Mouse (Mus musculus): ENCODE data around the gene Ankrd31. TPM values are rescaled to one million over a fixed set of nuclear protein-coding genes. Genes with fewer than 3 reads are reported as not detected.

Ankrd31 gene
- total and polyA plus RNA-seq, 2 experiments from 2014 or later = not detected

- ATAC-seq (ENCODE audit: insufficient read depth, low read depth) = no peak
- no peaks in the 10 kb centered on the region for H3K4me1 ChIP-seq (ENCODE audit: control insufficient read depth, insufficient read depth)
Observed at GRCm38 (mm10) chr13:96795301-96795700, 47.2 kb downstream of the Ankrd31 start.

GRCm38 (mm10) chr13:96797500-96797899 is 49.4 kb downstream of the Ankrd31 start:
- no peaks in the 10 kb centered on the region for H3K9me3 ChIP-seq (replicated peaks; ENCODE audit: control insufficient read depth, low read length)
- TF ChIP-seq CTCF (IDR thresholded peaks at IDR 0.05; ENCODE audit: low read depth) (no peak), EP300 (IDR thresholded peaks at IDR 0.05; ENCODE audit: low read depth) (no peak)
- H3K4me3 ChIP-seq (ENCODE audit: low read depth, low read length) = no peak overlapping the region
- H3K4me1 ChIP-seq (ENCODE audit: control insufficient read depth, insufficient read depth) = no peaks in the 10 kb centered on the region
- no peaks in the 10 kb centered on the region for H3K36me3 ChIP-seq (replicated peaks; ENCODE audit: control insufficient read depth, insufficient read depth, low read length)
- H3K27me3 ChIP-seq (ENCODE audit: control insufficient read depth, insufficient read depth, low read length) = no peaks in the 10 kb centered on the region
- DNase-seq (ENCODE audit: low spot score) (no peak), ATAC-seq (ENCODE audit: insufficient read depth, low read depth) (no peak)
- H3K9ac ChIP-seq (replicated peaks; ENCODE audit: low read depth, low read length) = no peak overlapping the region
- 9% methylated on average over 2 of the region's 2 CpGs for WGBS
- H3K4me2 ChIP-seq (ENCODE audit: low read depth, low read length) = no peak overlapping the region
- H3K27ac ChIP-seq (ENCODE audit: low read depth) = no peak overlapping the region

More at GRCm38 (mm10) chr13:96795301-96795700, 47.2 kb downstream of the Ankrd31 start:
- Histone ChIP-seq H3K4me3 (ENCODE audit: low read depth, low read length) (no peak overlapping the region), H3K4me2 (ENCODE audit: low read depth, low read length) (no peak overlapping the region), H3K27me3 (ENCODE audit: control insufficient read depth, insufficient read depth, low read length) (no peaks in the 10 kb centered on the region), H3K36me3 (replicated peaks; ENCODE audit: control insufficient read depth, insufficient read depth, low read length) (no peaks in the 10 kb centered on the region), H3K9me3 (replicated peaks; ENCODE audit: control insufficient read depth, low read length) (no peaks in the 10 kb centered on the region), H3K27ac (ENCODE audit: low read depth) (no peak overlapping the region), H3K9ac (replicated peaks; ENCODE audit: low read depth, low read length) (no peak overlapping the region)
- DNase-seq (ENCODE audit: low spot score) = no peak
- 84% methylated on average over 3 of the region's 3 CpGs for WGBS
- no peak for TF ChIP-seq EP300 (IDR thresholded peaks at IDR 0.05; ENCODE audit: low read depth)
- no peak for TF ChIP-seq CTCF (IDR thresholded peaks at IDR 0.05; ENCODE audit: low read depth)

GRCm38 (mm10) chr13:96849752-96850151 is 101.7 kb downstream of the Ankrd31 start:
- Histone ChIP-seq H3K27me3 (ENCODE audit: control insufficient read depth, insufficient read depth, low read length) (no peaks in the 10 kb centered on the region), H3K4me2 (ENCODE audit: low read depth, low read length) (no peak overlapping the region), H3K27ac (ENCODE audit: low read depth) (no peak overlapping the region), H3K4me1 (ENCODE audit: control insufficient read depth, insufficient read depth) (no peaks in the 10 kb centered on the region), H3K9ac (replicated peaks; ENCODE audit: low read depth, low read length) (no peak overlapping the region), H3K4me3 (ENCODE audit: low read depth, low read length) (no peak overlapping the region), H3K36me3 (replicated peaks; ENCODE audit: control insufficient read depth, insufficient read depth, low read length) (no peaks in the 10 kb centered on the region), H3K9me3 (replicated peaks; ENCODE audit: control insufficient read depth, low read length) (no peaks in the 10 kb centered on the region)
- TF ChIP-seq CTCF (IDR thresholded peaks at IDR 0.05; ENCODE audit: low read depth) (no peak), EP300 (IDR thresholded peaks at IDR 0.05; ENCODE audit: low read depth) (no peak)
- DNase-seq (ENCODE audit: low spot score) = no peak
- WGBS = 63% methylated on average over 1 of the region's 1 CpGs
- ATAC-seq (ENCODE audit: insufficient read depth, low read depth) = no peak

- no peak overlapping the region for H3K9ac ChIP-seq (replicated peaks; ENCODE audit: low read depth, low read length)
- 9% methylated on average over 2 of the region's 2 CpGs for WGBS
- DNase-seq (ENCODE audit: low spot score) = no peak
Observed at GRCm38 (mm10) chr13:96852133-96852532, 104.1 kb downstream of the Ankrd31 start.

DNA sequence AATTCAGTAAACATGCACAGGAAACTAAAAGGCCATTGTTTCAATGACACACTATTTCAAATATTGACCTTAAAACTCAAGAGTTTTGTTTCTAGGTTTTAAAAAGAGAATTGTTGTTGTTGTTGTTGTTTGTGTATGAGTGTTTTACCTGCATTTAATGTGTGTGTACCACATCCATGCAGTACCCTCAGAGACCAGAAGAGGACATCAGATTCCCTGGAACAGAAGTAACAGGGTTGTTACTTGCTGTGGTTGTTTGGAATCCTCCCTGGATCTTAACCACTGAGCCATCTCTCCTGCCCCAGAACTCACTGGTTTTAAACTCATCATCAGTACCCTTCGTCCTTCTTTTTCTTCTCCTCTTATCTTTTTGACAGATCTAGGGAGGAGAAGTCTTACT is 105.2 kb downstream of the Ankrd31 start:
- Histone ChIP-seq H3K4me1 (ENCODE audit: control insufficient read depth, insufficient read depth) (no peaks in the 10 kb centered on the region), H3K9me3 (replicated peaks; ENCODE audit: control insufficient read depth, low read length) (no peaks in the 10 kb centered on the region), H3K9ac (replicated peaks; ENCODE audit: low read depth, low read length) (no peak overlapping the region), H3K36me3 (replicated peaks; ENCODE audit: control insufficient read depth, insufficient read depth, low read length) (no peaks in the 10 kb centered on the region), H3K27me3 (ENCODE audit: control insufficient read depth, insufficient read depth, low read length) (no peaks in the 10 kb centered on the region), H3K4me2 (ENCODE audit: low read depth, low read length) (no peak overlapping the region), H3K4me3 (ENCODE audit: low read depth, low read length) (no peak overlapping the region), H3K27ac (ENCODE audit: low read depth) (no peak overlapping the region)
- no peak for TF ChIP-seq EP300 (IDR thresholded peaks at IDR 0.05; ENCODE audit: low read depth)
- peak; percentile 47 for TF ChIP-seq CTCF (IDR thresholded peaks at IDR 0.05; ENCODE audit: low read depth)
- no peak for ATAC-seq (ENCODE audit: insufficient read depth, low read depth)
- WGBS = 56% methylated on average over 1 of the region's 1 CpGs
- DNase-seq (ENCODE audit: low spot score) = no peak

More at GRCm38 (mm10) chr13:96852133-96852532, 104.1 kb downstream of the Ankrd31 start:
- Histone ChIP-seq H3K4me2 (ENCODE audit: low read depth, low read length) (no peak overlapping the region), H3K27ac (ENCODE audit: low read depth) (no peak overlapping the region), H3K4me1 (ENCODE audit: control insufficient read depth, insufficient read depth) (no peaks in the 10 kb centered on the region), H3K9me3 (replicated peaks; ENCODE audit: control insufficient read depth, low read length) (no peaks in the 10 kb centered on the region), H3K27me3 (ENCODE audit: control insufficient read depth, insufficient read depth, low read length) (no peaks in the 10 kb centered on the region), H3K36me3 (replicated peaks; ENCODE audit: control insufficient read depth, insufficient read depth, low read length) (no peaks in the 10 kb centered on the region), H3K4me3 (ENCODE audit: low read depth, low read length) (no peak overlapping the region)
- TF ChIP-seq EP300 (IDR thresholded peaks at IDR 0.05; ENCODE audit: low read depth) (no peak), CTCF (IDR thresholded peaks at IDR 0.05; ENCODE audit: low read depth) (no peak)
- no peak for ATAC-seq (ENCODE audit: insufficient read depth, low read depth)

DNA sequence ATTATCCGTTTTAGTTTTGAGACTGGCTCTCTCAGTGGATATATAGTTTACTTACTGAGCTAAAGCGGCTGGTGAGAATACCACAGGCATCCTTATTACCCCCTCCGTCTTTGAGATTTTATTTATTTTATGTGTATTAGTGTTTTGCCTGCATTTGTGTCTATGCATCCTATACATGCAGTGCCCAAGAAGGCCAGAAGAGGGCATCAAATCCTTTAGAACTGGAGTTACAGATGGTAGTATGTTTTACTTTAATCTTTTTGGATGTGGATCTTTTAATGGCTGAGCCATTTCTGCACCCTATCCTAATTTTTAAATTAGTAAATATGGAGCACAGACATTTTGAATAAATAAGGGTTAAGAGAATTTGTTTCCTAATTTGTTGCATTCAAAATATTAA is 107.1 kb downstream of the Ankrd31 start:
- TF ChIP-seq EP300 (IDR thresholded peaks at IDR 0.05; ENCODE audit: low read depth) (no peak), CTCF (IDR thresholded peaks at IDR 0.05; ENCODE audit: low read depth) (peak; percentile 87)
- Histone ChIP-seq H3K36me3 (replicated peaks; ENCODE audit: control insufficient read depth, insufficient read depth, low read length) (no peaks in the 10 kb centered on the region), H3K4me3 (ENCODE audit: low read depth, low read length) (no peak overlapping the region), H3K27me3 (ENCODE audit: control insufficient read depth, insufficient read depth, low read length) (no peaks in the 10 kb centered on the region), H3K9ac (replicated peaks; ENCODE audit: low read depth, low read length) (no peak overlapping the region), H3K4me1 (ENCODE audit: control insufficient read depth, insufficient read depth) (no peaks in the 10 kb centered on the region), H3K27ac (ENCODE audit: low read depth) (no peak overlapping the region), H3K4me2 (ENCODE audit: low read depth, low read length) (no peak overlapping the region), H3K9me3 (replicated peaks; ENCODE audit: control insufficient read depth, low read length) (no peaks in the 10 kb centered on the region)
- DNase-seq (ENCODE audit: low spot score) = peak; percentile 41
- no peak for ATAC-seq (ENCODE audit: insufficient read depth, low read depth)
- WGBS = 15% methylated on average over 3 of the region's 3 CpGs

Measured in heart, postnatal 0 days (tissue).